Mouse (Mus musculus) midbrain, embryonic 16.5 days (tissue): ENCODE data around the gene Fgf23. TPM values are rescaled to one million over a fixed set of nuclear protein-coding genes. Genes with fewer than 3 reads are reported as not detected.

ENCODE experiments used
- ATAC-seq: fragments of 200-750 bp; cut with Nextera tagmentation; 2 replicates; pipeline ENCODE4 v1.8.0; 2017; ENCODE audit warnings: moderate TSS enrichment
- H3K27ac ChIP-seq: fragments of 300-500 bp; sonication (generic); 2 replicates; pipeline ENCODE4 v1.5.1; 2014; ENCODE audit warnings: mild to moderate bottlenecking, low read length, mixed read lengths
- H3K27me3 ChIP-seq: fragments of 300-500 bp; sonication (generic); 2 replicates; pipeline ENCODE4 v1.6.1; 2014; ENCODE audit warnings: low read depth, low read length, mixed read lengths; ENCODE audit not compliant: control insufficient read depth, insufficient read depth
- H3K36me3 ChIP-seq: fragments of 300-500 bp; sonication (generic); 2 replicates; pipeline ENCODE4 v1.6.1; 2014; ENCODE audit warnings: mild to moderate bottlenecking, low read length, moderate library complexity, mixed read lengths; ENCODE audit not compliant: control insufficient read depth, insufficient read depth
- H3K4me1 ChIP-seq: fragments of 300-500 bp; sonication (generic); 2 replicates; pipeline ENCODE4 v1.6.1; 2014; ENCODE audit warnings: mild to moderate bottlenecking, low read length, mixed read lengths; ENCODE audit not compliant: control insufficient read depth, insufficient read depth
- H3K4me2 ChIP-seq: fragments of 300-500 bp; sonication (generic); 2 replicates; pipeline ENCODE4 v1.6.1; 2014; ENCODE audit warnings: mild to moderate bottlenecking, low read length, mixed read lengths
- H3K4me3 ChIP-seq: fragments of 300-500 bp; sonication (generic); 2 replicates; pipeline ENCODE4 v1.5.1; 2014; ENCODE audit warnings: low read depth, mild to moderate bottlenecking, low read length, moderate library complexity, mixed read lengths
- H3K9ac ChIP-seq: fragments of 300-500 bp; sonication (generic); 2 replicates; pipeline ENCODE4 v1.6.1; 2014; ENCODE audit warnings: low read depth, low read length, mixed read lengths
- H3K9me3 ChIP-seq: fragments of 300-500 bp; sonication (generic); replicated peaks from 2 replicates; pipeline ENCODE4 v1.6.1; 2014; ENCODE audit warnings: mild to moderate bottlenecking, low read length, mixed read lengths; ENCODE audit not compliant: control insufficient read depth, poor library complexity, severe bottlenecking
- WGBS: fragments of 180-500 bp; shearing (Covaris S2); extraction: QIAGEN DNeasy Blood & Tissue Kit; methylation state at CpG from one replicate; pipeline ENCODE4 v1.1.7; 2014; 5-methylcytosine and 5-hydroxymethylcytosine counted together
- polyA plus RNA-seq: library from polyadenylated mRNA; unstranded; fragments of >200 nt; fragmentation: Nextera tagmentation; extraction: Ambion mirVana; gene quantifications from 2 replicates; pipeline ENCODE4 v1.2.1, GENCODE M21; 2015

The Fgf23 gene
- 0.26 and 0.39 TPM in 2 replicates for polyA plus RNA-seq

GRCm38 (mm10) chr6:127072817-127073216 lies at the start of gene Fgf23:
Fgf23 (plus strand) TSS chr6:127072902.
- no peaks in the 10 kb centered on the region for H3K9me3 ChIP-seq
- no peaks in the 10 kb centered on the region for H3K36me3 ChIP-seq
- H3K27ac ChIP-seq = no peak within 1 kb of the TSS
- no peak within 1 kb of the TSS for H3K4me2 ChIP-seq
- no peak for ATAC-seq
- H3K4me3 ChIP-seq = no peak within 1 kb of the TSS
- H3K4me1 ChIP-seq = no peaks in the 10 kb centered on the region
- no peak within 1 kb of the TSS for H3K9ac ChIP-seq
- WGBS = 16% methylated on average over 5 of the region's 5 CpGs
- no peaks in the 10 kb centered on the region for H3K27me3 ChIP-seq

- WGBS = 79% methylated on average over 7 of the region's 7 CpGs
- Histone ChIP-seq H3K4me3 (no peak overlapping the region), H3K36me3 (no peaks in the 10 kb centered on the region)
Measured at GRCm38 (mm10) chr6:127024836-127025235, 47.9 kb upstream of the Fgf23 start.

GRCm38 (mm10) chr6:127034760-127035159 lies 37.9 kb upstream of the Fgf23 start:
- H3K27me3 ChIP-seq = no peaks in the 10 kb centered on the region
- H3K9me3 ChIP-seq = no peaks in the 10 kb centered on the region
- no peak overlapping the region for H3K9ac ChIP-seq
- H3K27ac ChIP-seq = no peak overlapping the region
- WGBS = 43% methylated on average over 10 of the region's 10 CpGs
- no peak for ATAC-seq
- no peak overlapping the region for H3K4me3 ChIP-seq
- no peaks in the 10 kb centered on the region for H3K36me3 ChIP-seq
- H3K4me1 ChIP-seq = no peaks in the 10 kb centered on the region
- H3K4me2 ChIP-seq = 0 out of 2 replicates have a peak overlapping the region, but pooled peaks have one; percentile 25

More at GRCm38 (mm10) chr6:127024836-127025235, 47.9 kb upstream of the Fgf23 start:
- no peak for ATAC-seq
- no peaks in the 10 kb centered on the region; the same call in 1 of the 2 replicates for H3K4me1 ChIP-seq
- H3K9me3 ChIP-seq = no peaks in the 10 kb centered on the region
- H3K9ac ChIP-seq = no peak overlapping the region
- no peak overlapping the region for H3K4me2 ChIP-seq
- H3K27ac ChIP-seq = no peak overlapping the region
- H3K27me3 ChIP-seq = no peaks in the 10 kb centered on the region

- H3K4me1 ChIP-seq = no peaks in the 10 kb centered on the region
- 57% methylated on average over 6 of the region's 6 CpGs for WGBS
- H3K9ac ChIP-seq = no peak overlapping the region
- H3K27me3 ChIP-seq = no peaks in the 10 kb centered on the region
- H3K36me3 ChIP-seq = no peaks in the 10 kb centered on the region
- H3K27ac ChIP-seq = no peak overlapping the region
- no peak overlapping the region for H3K4me2 ChIP-seq
- ATAC-seq = 0 out of 2 replicates have a peak, but pooled peaks have one; percentile 39
- H3K9me3 ChIP-seq = no peaks in the 10 kb centered on the region
- no peak overlapping the region for H3K4me3 ChIP-seq
Measured at GRCm38 (mm10) chr6:127044909-127045308, 27.8 kb upstream of the Fgf23 start.

- Histone ChIP-seq H3K4me1 (no peaks in the 10 kb centered on the region), H3K4me3 (no peak overlapping the region), H3K27ac (no peak overlapping the region), H3K27me3 (no peaks in the 10 kb centered on the region), H3K9me3 (no peaks in the 10 kb centered on the region), H3K36me3 (no peaks in the 10 kb centered on the region), H3K9ac (no peak overlapping the region), H3K4me2 (no peak overlapping the region)
- 80% methylated on average over 4 of the region's 4 CpGs for WGBS
- ATAC-seq = no peak
Measured at GRCm38 (mm10) chr6:127050847-127051246, 21.9 kb upstream of the Fgf23 start.

GRCm38 (mm10) chr6:127056990-127057588 lies 15.6 kb upstream of the Fgf23 start:
- H3K27ac ChIP-seq = no peak overlapping the region
- no peak for ATAC-seq
- H3K4me2 ChIP-seq = no peak overlapping the region
- H3K36me3 ChIP-seq = no peaks in the 10 kb centered on the region
- no peak overlapping the region for H3K4me3 ChIP-seq
- H3K27me3 ChIP-seq = no peaks in the 10 kb centered on the region
- no peaks in the 10 kb centered on the region for H3K4me1 ChIP-seq
- no peak overlapping the region for H3K9ac ChIP-seq
- 86% methylated on average over 12 of the region's 12 CpGs for WGBS
- no peaks in the 10 kb centered on the region for H3K9me3 ChIP-seq

- no peaks in the 10 kb centered on the region for H3K9me3 ChIP-seq
- H3K27ac ChIP-seq = no peak overlapping the region
- ATAC-seq = no peak
- no peak overlapping the region for H3K4me2 ChIP-seq
- 74% methylated on average over 4 of the region's 4 CpGs for WGBS
- H3K27me3 ChIP-seq = no peaks in the 10 kb centered on the region
- H3K4me1 ChIP-seq = peaks cover 6% of the 10 kb centered on the region; the same call in 1 of the 2 replicates
- no peaks in the 10 kb centered on the region for H3K36me3 ChIP-seq
- no peak overlapping the region for H3K4me3 ChIP-seq
- H3K9ac ChIP-seq = no peak overlapping the region
Measured at GRCm38 (mm10) chr6:127059975-127060374, 12.7 kb upstream of the Fgf23 start.

GRCm38 (mm10) chr6:127063915-127064314 lies 8.8 kb upstream of the Fgf23 start:
- peaks cover 6% of the 10 kb centered on the region; the same call in 1 of the 2 replicates for H3K4me1 ChIP-seq
- WGBS = 88% methylated on average over 3 of the region's 3 CpGs
- ATAC-seq = no peak
- H3K36me3 ChIP-seq = no peaks in the 10 kb centered on the region
- no peak overlapping the region for H3K9ac ChIP-seq
- no peaks in the 10 kb centered on the region for H3K9me3 ChIP-seq
- no peaks in the 10 kb centered on the region for H3K27me3 ChIP-seq
- H3K4me2 ChIP-seq = no peak overlapping the region
- H3K4me3 ChIP-seq = no peak overlapping the region
- H3K27ac ChIP-seq = no peak overlapping the region

GRCm38 (mm10) chr6:127064815-127065214 lies 7.9 kb upstream of the Fgf23 start:
- Histone ChIP-seq H3K27ac (no peak overlapping the region), H3K9me3 (no peaks in the 10 kb centered on the region), H3K4me3 (peak overlapping the region; percentile 5; the same call in 1 of the 2 replicates), H3K27me3 (no peaks in the 10 kb centered on the region), H3K4me2 (peak overlapping the region; percentile 39), H3K36me3 (no peaks in the 10 kb centered on the region), H3K9ac (0 out of 2 replicates have a peak overlapping the region, but pooled peaks have one; percentile 38), H3K4me1 (peaks cover 6% of the 10 kb centered on the region; the same call in 1 of the 2 replicates)
- WGBS = 5% methylated on average over 14 of the region's 14 CpGs
- 0 out of 2 replicates have a peak, but pooled peaks have one; percentile 21 for ATAC-seq
